Mouse (Mus musculus) hindbrain, embryonic 16.5 days (tissue): ENCODE measurements at regions not wholly inside any gene's neighbourhood (a gene's known extent, or its start where the extent isn't known, plus 50 kb on each side); places are given as distances from the start of the nearest gene placed in this dataset.
A peak's percentile ranks its signal among the peaks of the same experiment; 100 is the strongest.
"Not testable (repeated sequence)": the region's sequence is repeated elsewhere in the genome, so short reads cannot be mapped to it uniquely, and the experiment has no call there.

Experiments
- ATAC-seq: fragments of 200-750 bp; cut with Nextera tagmentation; 2 replicates; pipeline ENCODE4 v1.8.0; 2017; ENCODE audit warnings: moderate TSS enrichment, moderate library complexity
- H3K27ac ChIP-seq: fragments of 300-500 bp; sonication (generic); 2 replicates; pipeline ENCODE4 v1.5.1; 2014; ENCODE audit warnings: low read depth, mild to moderate bottlenecking, control low read depth, low read length, moderate library complexity
- H3K27me3 ChIP-seq: fragments of 300-500 bp; sonication (generic); replicated peaks from 2 replicates; pipeline ENCODE4 v1.6.1; 2014; ENCODE audit warnings: low read length; ENCODE audit not compliant: control insufficient read depth, insufficient read depth
- H3K36me3 ChIP-seq: fragments of 300-500 bp; sonication (generic); 2 replicates; pipeline ENCODE4 v1.6.1; 2014; ENCODE audit warnings: mild to moderate bottlenecking, low read length, moderate library complexity, mixed read lengths; ENCODE audit not compliant: control insufficient read depth, insufficient read depth
- H3K4me1 ChIP-seq: fragments of 300-500 bp; sonication (generic); 2 replicates; pipeline ENCODE4 v1.6.1; 2014; ENCODE audit warnings: low read depth, low read length; ENCODE audit not compliant: control insufficient read depth, insufficient read depth
- H3K4me2 ChIP-seq: fragments of 300-500 bp; sonication (generic); 2 replicates; pipeline ENCODE4 v1.6.1; 2014; ENCODE audit warnings: mild to moderate bottlenecking, low read length, control low read depth, moderate library complexity
- H3K4me3 ChIP-seq: fragments of 300-500 bp; sonication (generic); 2 replicates; pipeline ENCODE4 v1.5.1; 2014; ENCODE audit warnings: mild to moderate bottlenecking, low read length, control low read depth, moderate library complexity
- H3K9ac ChIP-seq: fragments of 300-500 bp; sonication (generic); 2 replicates; pipeline ENCODE4 v1.6.1; 2014; ENCODE audit warnings: low read depth, mild to moderate bottlenecking, control low read depth, low read length, moderate library complexity
- H3K9me3 ChIP-seq: fragments of 300-500 bp; sonication (generic); 2 replicates; pipeline ENCODE4 v1.6.1; 2014; ENCODE audit warnings: mild to moderate bottlenecking, low read length, moderate library complexity; ENCODE audit not compliant: control insufficient read depth
- WGBS: fragments of 180-500 bp; shearing (Covaris S2); extraction: QIAGEN DNeasy Blood & Tissue Kit; methylation state at CpG from one replicate; pipeline ENCODE4 v1.1.7; 2014; 5-methylcytosine and 5-hydroxymethylcytosine counted together

GRCm38 (mm10) chr12:22623205-22623604 lies 1156.9 kb downstream of the Gm10330 start:
- WGBS: no CpG with 5 or more reads among the region's 45 CpGs
- not testable (repeated sequence) for H3K4me3 ChIP-seq

More at GRCm38 (mm10) chr12:22623205-22623604, 1156.9 kb downstream of the Gm10330 start:
- not testable (repeated sequence) for H3K4me2 ChIP-seq, H3K9ac ChIP-seq, H3K36me3 ChIP-seq, H3K27ac ChIP-seq, H3K27me3 ChIP-seq, H3K4me1 ChIP-seq, H3K9me3 ChIP-seq
- 0 out of 2 replicates have a peak, but pooled peaks have one; percentile 17 for ATAC-seq
